Mouse (Mus musculus) midbrain, embryonic 11.5 days (tissue): ENCODE measurements around the gene Msantd3. TPM values are rescaled to one million over a fixed set of nuclear protein-coding genes. Genes with fewer than 3 reads are reported as not detected.

Experiments
- ATAC-seq: fragments of 200-750 bp; cut with Nextera tagmentation; 2 replicates; pipeline ENCODE4 v1.8.0; 2017; ENCODE audit warnings: moderate TSS enrichment, moderate library complexity; ENCODE audit not compliant: low FRiP score
- DNase-seq: peaks from one replicate; pipeline ENCODE4 v3.0.0; 2015; ENCODE audit warnings: low spot score; ENCODE audit errors: missing footprints
- H3K27ac ChIP-seq: fragments of 300-500 bp; sonication (generic); 2 replicates; pipeline ENCODE4 v1.5.1; 2014; ENCODE audit warnings: low read depth, low read length
- H3K27me3 ChIP-seq: fragments of 300-500 bp; sonication (generic); 2 replicates; pipeline ENCODE4 v1.6.1; 2014; ENCODE audit warnings: mild to moderate bottlenecking, low read length, moderate library complexity, mixed read lengths; ENCODE audit not compliant: control insufficient read depth, insufficient read depth
- H3K36me3 ChIP-seq: fragments of 300-500 bp; sonication (generic); 2 replicates; pipeline ENCODE4 v1.6.1; 2014; ENCODE audit warnings: mild to moderate bottlenecking, low read length, moderate library complexity, mixed read lengths; ENCODE audit not compliant: control insufficient read depth, insufficient read depth
- H3K4me1 ChIP-seq: fragments of 300-500 bp; sonication (generic); 2 replicates; pipeline ENCODE4 v1.6.1; 2014; ENCODE audit warnings: low read length; ENCODE audit not compliant: control insufficient read depth, insufficient read depth
- H3K4me2 ChIP-seq: fragments of 300-500 bp; sonication (generic); 2 replicates; pipeline ENCODE4 v1.6.1; 2014; ENCODE audit warnings: mild to moderate bottlenecking, moderate library complexity
- H3K4me3 ChIP-seq: fragments of 300-500 bp; sonication (generic); 2 replicates; pipeline ENCODE4 v1.5.1; 2014; ENCODE audit warnings: low read depth, low read length
- H3K9ac ChIP-seq: fragments of 300-500 bp; sonication (generic); 2 replicates; pipeline ENCODE4 v1.6.1; 2014; ENCODE audit warnings: low read length
- H3K9me3 ChIP-seq: fragments of 300-500 bp; sonication (generic); 2 replicates; pipeline ENCODE4 v1.6.1; 2016; ENCODE audit warnings: low read length; ENCODE audit not compliant: control insufficient read depth
- whole genome bisulfite sequencing: fragments of 180-500 bp; shearing (Covaris S2); extraction: QIAGEN DNeasy Blood & Tissue Kit; methylation state at CpG from one replicate; pipeline ENCODE4 v1.1.7; 2014; 5-methylcytosine and 5-hydroxymethylcytosine counted together
- polyA plus RNA-seq: library from polyadenylated mRNA; unstranded; fragments of >200 nt; fragmentation: Nextera tagmentation; extraction: Ambion mirVana; gene quantifications from 2 replicates; pipeline ENCODE4 v1.2.1, GENCODE M21; 2014

The Msantd3 gene
- polyA plus RNA-seq, 1 experiment from 2014 or later: 77.6 TPM

- H3K9ac ChIP-seq: no peak overlapping the region
- H3K4me1 ChIP-seq: peaks cover 4% of the 10 kb centered on the region; the same call in 1 of the 2 replicates
- H3K27me3 ChIP-seq: no peaks in the 10 kb centered on the region
- H3K27ac ChIP-seq: no peak overlapping the region
- no peak for DNase-seq
- ATAC-seq: no peak
- no peaks in the 10 kb centered on the region for H3K36me3 ChIP-seq
- H3K4me3 ChIP-seq: no peak overlapping the region
- no peak overlapping the region for H3K4me2 ChIP-seq
- no peaks in the 10 kb centered on the region for H3K9me3 ChIP-seq
- WGBS: 62% methylated on average over 4 of the region's 4 CpGs
Observed at GRCm38 (mm10) chr4:48578399-48578798, 38.7 kb downstream of the Msantd3 start.

- no peak for DNase-seq
- Histone ChIP-seq H3K27ac (no peak overlapping the region), H3K36me3 (no peaks in the 10 kb centered on the region), H3K27me3 (no peaks in the 10 kb centered on the region), H3K4me2 (no peak overlapping the region), H3K9me3 (no peaks in the 10 kb centered on the region), H3K4me1 (peaks cover 7% of the 10 kb centered on the region; the same call in 1 of the 2 replicates), H3K4me3 (no peak overlapping the region), H3K9ac (no peak overlapping the region)
- WGBS: 59% methylated on average over 6 of the region's 6 CpGs
- ATAC-seq: no peak
Observed at GRCm38 (mm10) chr4:48579475-48580110, 39.9 kb downstream of the Msantd3 start.

GRCm38 (mm10) chr4:48581201-48581600 lies 41.5 kb downstream of the Msantd3 start:
- H3K36me3 ChIP-seq: no peaks in the 10 kb centered on the region
- no peak overlapping the region for H3K4me3 ChIP-seq
- no peak overlapping the region for H3K9ac ChIP-seq
- ATAC-seq (no peak), DNase-seq (no peak)
- H3K9me3 ChIP-seq: no peaks in the 10 kb centered on the region
- peaks cover 7% of the 10 kb centered on the region; the same call in 1 of the 2 replicates for H3K4me1 ChIP-seq
- H3K4me2 ChIP-seq: no peak overlapping the region
- H3K27me3 ChIP-seq: no peaks in the 10 kb centered on the region
- 9% methylated on average over 2 of the region's 2 CpGs for WGBS
- no peak overlapping the region for H3K27ac ChIP-seq

GRCm38 (mm10) chr4:48581993-48582392 lies 42.3 kb downstream of the Msantd3 start:
- Histone ChIP-seq H3K36me3 (no peaks in the 10 kb centered on the region), H3K9ac (no peak overlapping the region), H3K4me3 (no peak overlapping the region), H3K9me3 (no peaks in the 10 kb centered on the region), H3K4me2 (no peak overlapping the region), H3K4me1 (peaks cover 7% of the 10 kb centered on the region; the same call in 1 of the 2 replicates), H3K27me3 (no peaks in the 10 kb centered on the region), H3K27ac (no peak overlapping the region)
- WGBS: 78% methylated on average over 2 of the region's 3 CpGs
- peak; percentile 79 for DNase-seq
- no peak for ATAC-seq

- no peaks in the 10 kb centered on the region for H3K27me3 ChIP-seq
- no peaks in the 10 kb centered on the region for H3K36me3 ChIP-seq
- H3K4me1 ChIP-seq: peaks cover 7% of the 10 kb centered on the region; the same call in 1 of the 2 replicates
- no peak overlapping the region for H3K9ac ChIP-seq
- H3K4me3 ChIP-seq: no peak overlapping the region
- WGBS: 25% methylated on average over 2 of the region's 2 CpGs
- ATAC-seq: no peak
- DNase-seq: no peak
- H3K9me3 ChIP-seq: peaks cover 4% of the 10 kb centered on the region; the same call in 1 of the 2 replicates
- no peak overlapping the region for H3K27ac ChIP-seq
- H3K4me2 ChIP-seq: no peak overlapping the region
Observed at GRCm38 (mm10) chr4:48582941-48583340, 43.2 kb downstream of the Msantd3 start.

GRCm38 (mm10) chr4:48584421-48585240 lies 44.9 kb downstream of the Msantd3 start, which contains the start of gene Tmeff1:
Gene Tmeff1 (plus strand): TSS chr4:48585174.
- H3K4me1 ChIP-seq: peaks cover 7% of the 10 kb centered on the region; the same call in 1 of the 2 replicates
- under 1% methylated on average over 59 of the region's 64 CpGs for WGBS

GRCm38 (mm10) chr4:48585241-48586098 lies 45.7 kb downstream of the Msantd3 start:
- H3K36me3 ChIP-seq: peaks cover 3% of the 10 kb centered on the region; the same call in 1 of the 2 replicates
- peak overlapping the region; percentile 97 for H3K27ac ChIP-seq
- WGBS: under 1% methylated on average over 69 of the region's 92 CpGs
- H3K9me3 ChIP-seq: peaks cover 4% of the 10 kb centered on the region; the same call in 1 of the 2 replicates
- H3K9ac ChIP-seq: peak overlapping the region; percentile 99
- peaks cover 7% of the 10 kb centered on the region; the same call in 1 of the 2 replicates for H3K4me1 ChIP-seq
- no peak for DNase-seq
- H3K4me3 ChIP-seq: peak overlapping the region; percentile 80
- peak; percentile 68 for ATAC-seq
- H3K4me2 ChIP-seq: peak overlapping the region; percentile 52
- H3K27me3 ChIP-seq: no peaks in the 10 kb centered on the region

More at GRCm38 (mm10) chr4:48584421-48585240, 44.9 kb downstream of the Msantd3 start, which contains the start of gene Tmeff1:
- Histone ChIP-seq H3K27me3 (no peaks in the 10 kb centered on the region), H3K4me3 (peak within 1 kb of the TSS; percentile 80), H3K9me3 (peaks cover 4% of the 10 kb centered on the region; the same call in 1 of the 2 replicates), H3K9ac (peak within 1 kb of the TSS; percentile 99), H3K4me2 (peak within 1 kb of the TSS; percentile 52), H3K36me3 (no peaks in the 10 kb centered on the region; the same call in 1 of the 2 replicates), H3K27ac (peak within 1 kb of the TSS; percentile 97)
- ATAC-seq (peak; percentile 86), DNase-seq (peak; percentile 98)

- WGBS: 0% methylated on average over 12 of the region's 12 CpGs
Observed at GRCm38 (mm10) chr4:48586099-48586821, 46.5 kb downstream of the Msantd3 start.

More at GRCm38 (mm10) chr4:48586099-48586821, 46.5 kb downstream of the Msantd3 start:
- Histone ChIP-seq H3K27me3 (no peaks in the 10 kb centered on the region), H3K9ac (peak overlapping the region; percentile 99), H3K4me2 (peak overlapping the region; percentile 52), H3K4me3 (peak overlapping the region; percentile 80), H3K27ac (peak overlapping the region; percentile 97), H3K4me1 (peaks cover 5% of the 10 kb centered on the region; the same call in 1 of the 2 replicates), H3K36me3 (peaks cover 3% of the 10 kb centered on the region; the same call in 1 of the 2 replicates), H3K9me3 (peaks cover 4% of the 10 kb centered on the region; the same call in 1 of the 2 replicates)
- peak; percentile 69 for ATAC-seq
- peak; percentile 97 for DNase-seq
